Mouse (Mus musculus) spleen, adult 2 months (tissue): ENCODE data around the gene Glt6d1.

Experiments
- CTCF ChIP-seq: fragments of 200-500 bp; IDR thresholded peaks from 2 replicates; pipeline ENCODE4 v1.5.1; 2011; ENCODE audit warnings: mild to moderate bottlenecking, inconsistent platforms; ENCODE audit not compliant: insufficient read depth, insufficient read length, insufficient replicate concordance; ENCODE audit errors: extremely low read depth
- POLR2A ChIP-seq: fragments of 200-500 bp; IDR thresholded peaks from 2 replicates; pipeline ENCODE4 v1.6.1; 2011; ENCODE audit warnings: low read depth, low read length, inconsistent platforms

DNA sequence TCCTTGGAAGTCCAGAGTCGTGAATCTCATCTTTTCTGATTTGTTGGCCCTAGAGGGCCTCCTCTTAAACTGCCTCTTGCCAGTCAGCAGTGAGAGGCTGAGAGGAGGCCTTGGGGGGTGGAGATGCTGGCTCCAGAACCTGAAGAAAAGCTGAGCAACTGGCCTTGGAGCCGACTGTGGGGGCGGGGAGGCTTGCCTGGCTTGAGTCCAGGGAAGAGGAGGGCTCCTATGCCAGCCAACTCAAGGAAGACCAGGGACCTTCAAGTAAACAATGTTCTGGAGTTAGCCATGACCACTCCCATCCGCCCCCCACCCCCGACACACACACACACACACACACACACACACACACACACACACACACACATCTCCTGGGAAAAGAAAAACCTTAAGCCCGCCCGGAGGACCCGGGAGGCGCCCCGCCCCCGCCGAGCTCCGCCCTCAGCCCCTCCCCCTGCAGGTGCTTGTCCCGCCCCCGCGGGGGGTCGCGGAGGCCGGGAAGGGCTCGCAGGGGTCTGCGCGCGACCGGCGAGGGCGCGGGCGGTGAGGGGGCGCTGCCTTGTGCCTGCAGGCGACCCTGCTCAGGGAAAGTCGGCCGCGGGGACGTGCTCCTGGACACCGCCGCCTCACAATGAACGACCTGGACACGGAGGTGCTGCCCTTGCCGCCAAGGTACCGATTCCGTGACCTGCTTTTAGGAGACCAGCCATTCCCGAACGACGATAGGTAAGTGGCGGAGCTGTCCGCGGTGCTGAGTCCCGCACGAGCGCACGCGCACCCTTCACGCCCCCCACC is 47.9 kb upstream of the Glt6d1 start, which contains the start of gene Kcnt1:
- TF ChIP-seq CTCF, result no peak
- no peak for TF ChIP-seq POLR2A
